ENCODE assay signal across 8 mouse cellular contexts in genomic region chr1:55236487-55236886, GRCm38 (mm10). TPM values are rescaled to one million over a fixed set of nuclear protein-coding genes. Genes with fewer than 3 reads are reported as not detected.
DNase-seq lines count a peak whose midpoint lies in the region; ATAC-seq and TF ChIP-seq lines count a peak whose summit lies in the region.

No protein-coding gene starts in this region.

- DNase-seq in heart, embryonic 10.5 days (ENCODE audit: low spot score) = no peak
- no peak for DNase-seq in heart, postnatal 10 days
- DNase-seq in CH12.LX (ENCODE audit: extremely low read depth) = no peak
- no peak for DNase-seq in spleen, postnatal 14 days (ENCODE audit: low spot score in 2 of 2)
- no peak for DNase-seq in right cerebral cortex, postnatal 14 days
- DNase-seq in adipocyte (ENCODE audit: low spot score) = no peak

- H3K27me3 ChIP-seq in heart, embryonic 10.5 days (ENCODE audit: insufficient read depth, poor library complexity, severe bottlenecking) = no peaks in the 10 kb centered on the region
- H3K27me3 ChIP-seq in CH12.LX (replicated peaks) = no peaks in the 10 kb centered on the region
- no peaks in the 10 kb centered on the region for H3K27me3 ChIP-seq in forebrain, embryonic 16.5 days (replicated peaks; ENCODE audit: control insufficient read depth, insufficient read depth, low read length)
- peaks cover 3% of the 10 kb centered on the region; the same call in 1 of the 2 replicates for H3K27me3 ChIP-seq in liver, embryonic 15.5 days

- peak overlapping the region; percentile 93 for H3K4me3 ChIP-seq in heart, embryonic 10.5 days
- H3K4me3 ChIP-seq in CH12.LX (replicated peaks in 1 of 3; ENCODE audit: low read depth in 2 of 3, low read length in 2 of 3, poor library complexity in 1 of 3) = peak overlapping the region in 2 of 3 experiments; percentile 45 to 97
- peak overlapping the region; percentile 69 for H3K4me3 ChIP-seq in forebrain, embryonic 16.5 days (replicated peaks; ENCODE audit: low read length)
- H3K4me3 ChIP-seq in liver, embryonic 15.5 days (replicated peaks) = peak overlapping the region; percentile 88

- peak overlapping the region; percentile 50; the same call in 1 of the 2 replicates for H3K4me2 ChIP-seq in CH12.LX (ENCODE audit: insufficient read depth, low read depth, poor library complexity, severe bottlenecking)
- peak overlapping the region; percentile 89 for H3K4me2 ChIP-seq in forebrain, embryonic 16.5 days (ENCODE audit: low read length)
- peak overlapping the region; percentile 98 for H3K4me2 ChIP-seq in liver, embryonic 15.5 days

- TF ChIP-seq EP300 in CH12.LX (IDR thresholded peaks at IDR 0.05; ENCODE audit: low read length) = no peak

- dilution Hi-C loops in CH12.LX (cut with MboI; ENCODE audit: extremely low pct_ligation_motif_present, extremely low pct_unique_long_range_greater_than_20kb, low sequenced_read_pairs) = no loop called here

- H3K9ac ChIP-seq in CH12.LX (ENCODE audit: insufficient read depth, low read depth) = peak overlapping the region; percentile 68; the same call in 1 of the 2 replicates
- peak overlapping the region; percentile 16; the same call in 1 of the 2 replicates for H3K9ac ChIP-seq in forebrain, embryonic 16.5 days (replicated peaks; ENCODE audit: low read depth, low read length)
- peak overlapping the region; percentile 85 for H3K9ac ChIP-seq in liver, embryonic 15.5 days

- no peak for TF ChIP-seq CTCF in CH12.LX (conservative IDR thresholded peaks at IDR 0.05 in 1 of 2, IDR thresholded peaks at IDR 0.05 in 1 of 2; ENCODE audit: low read depth in 2 of 2, low read length in 2 of 2)

- TF ChIP-seq POLR2A in CH12.LX (IDR thresholded peaks at IDR 0.05; ENCODE audit: low read depth, low read length) = no peak

- in situ Hi-C loops in CH12.LX (cut with MboI; ENCODE audit: low pct_ligation_motif_present, low pct_unique_long_range_greater_than_20kb, low sequenced_read_pairs) = no loop called here

- WGBS in heart, embryonic 10.5 days = 44% methylated on average over 5 of the region's 5 CpGs
- 33% methylated on average over 5 of the region's 5 CpGs for WGBS in forebrain, embryonic 16.5 days
- 20% methylated on average over 5 of the region's 5 CpGs for WGBS in liver, embryonic 15.5 days (ENCODE audit: insufficient replicate concordance)

- H3K79me2 ChIP-seq in CH12.LX (replicated peaks; ENCODE audit: control insufficient read depth, extremely low read depth, insufficient read depth, poor library complexity, severe bottlenecking) = peaks cover 31% of the 10 kb centered on the region

- peaks cover 18% of the 10 kb centered on the region for H3K4me1 ChIP-seq in heart, embryonic 10.5 days
- peaks cover 0 to 22% of the 10 kb centered on the region in 2 experiments; a peak in 2 of 4 replicates for H3K4me1 ChIP-seq in CH12.LX (ENCODE audit: control insufficient read depth in 1 of 2, insufficient read depth in 2 of 2)
- H3K4me1 ChIP-seq in forebrain, embryonic 16.5 days (replicated peaks; ENCODE audit: control insufficient read depth, insufficient read depth, low read length) = peaks cover 27% of the 10 kb centered on the region
- H3K4me1 ChIP-seq in liver, embryonic 15.5 days (replicated peaks) = peaks cover 25% of the 10 kb centered on the region

- H3K9me3 ChIP-seq in heart, embryonic 10.5 days = no peaks in the 10 kb centered on the region
- no peaks in the 10 kb centered on the region for H3K9me3 ChIP-seq in CH12.LX (replicated peaks; ENCODE audit: low read length)
- no peaks in the 10 kb centered on the region for H3K9me3 ChIP-seq in forebrain, embryonic 16.5 days (ENCODE audit: control insufficient read depth, low read length)
- no peaks in the 10 kb centered on the region for H3K9me3 ChIP-seq in liver, embryonic 15.5 days (replicated peaks)

- no peaks in the 10 kb centered on the region for H3K36me3 ChIP-seq in heart, embryonic 10.5 days
- peaks cover 0 to 14% of the 10 kb centered on the region in 2 experiments for H3K36me3 ChIP-seq in CH12.LX (replicated peaks in 1 of 2; ENCODE audit: control insufficient read depth in 1 of 2, insufficient read depth in 1 of 2, low read length in 1 of 2)
- no peaks in the 10 kb centered on the region for H3K36me3 ChIP-seq in forebrain, embryonic 16.5 days (ENCODE audit: control insufficient read depth, insufficient read depth)
- 0 out of 2 replicates have a peak, but pooled peaks cover 3% of the 10 kb centered on the region for H3K36me3 ChIP-seq in liver, embryonic 15.5 days (replicated peaks)

- TF ChIP-seq RAD21 in CH12.LX (IDR thresholded peaks at IDR 0.05; ENCODE audit: low read depth, low read length) = no peak

- intact Hi-C loops in heart, postnatal 10 days (cut with DNase I) = loop anchor here (5.0 kb wide), 3 partner anchors 104 to 636 kb away; partner anchors contain the start of genes Boll and Mob4

- peak overlapping the region; percentile 87; the same call in 1 of the 2 replicates for H3K27ac ChIP-seq in heart, embryonic 10.5 days
- H3K27ac ChIP-seq in CH12.LX (ENCODE audit: insufficient read depth, low read depth) = no peak overlapping the region
- H3K27ac ChIP-seq in forebrain, embryonic 16.5 days (ENCODE audit: low read length) = no peak overlapping the region
- peak overlapping the region; percentile 64 for H3K27ac ChIP-seq in liver, embryonic 15.5 days (replicated peaks)

- no peak for ATAC-seq in forebrain, embryonic 16.5 days
- 0 out of 2 replicates have a peak, but pooled peaks have one; percentile 4 for ATAC-seq in liver, embryonic 15.5 days (ENCODE audit: insufficient read depth)

TF ChIP-seq in CH12.LX, 34 proteins besides CTCF, POLR2A, EP300 and RAD21:
- no peak for TF ChIP-seq ETS1 (conservative IDR thresholded peaks at IDR 0.05; ENCODE audit: low read depth, low read length)
- no peak for TF ChIP-seq IRF4 (IDR thresholded peaks at IDR 0.05; ENCODE audit: low read depth, low read length)
- no peak for TF ChIP-seq GABPA (IDR thresholded peaks at IDR 0.05; ENCODE audit: insufficient replicate concordance, low read depth, low read length)
- no peak for TF ChIP-seq PAX5 (IDR thresholded peaks at IDR 0.05; ENCODE audit: low read length)
- no peak for TF ChIP-seq MXI1 (IDR thresholded peaks at IDR 0.05; ENCODE audit: low read depth, low read length)
- no peak for TF ChIP-seq UBTF (IDR thresholded peaks at IDR 0.05; ENCODE audit: low read depth, low read length)

RNA-seq across cellular contexts. Expression of gene Mars2, which starts 0.5 kb away (rescaled TPM):
- 3.6 and 4.0 TPM in 2 replicates for polyA plus RNA-seq in heart, embryonic 10.5 days (2016; fragmentation: Nextera tagmentation; extraction: Ambion mirVana)
- 1 to 10 TPM; 4.2 to 5.5 TPM for total RNA-seq in heart, postnatal 10 days (2021)
- total RNA-seq in CH12.LX (2012; rRNA removed) = 4.5 and 5.7 TPM in 2 replicates
- 5.6 and 5.8 TPM in 2 replicates for total RNA-seq in CH12.LX (2014; rRNA removed)
- polyA plus RNA-seq in CH12.LX (2012; ENCODE audit: insufficient read length, low read depth) = 3.5 and 3.7 TPM in 2 replicates
- polyA plus RNA-seq in forebrain, embryonic 16.5 days (2015; fragmentation: Nextera tagmentation; extraction: Ambion mirVana) = 5.3 and 5.6 TPM in 2 replicates
- polyA plus RNA-seq in liver, embryonic 15.5 days (2015; fragmentation: Nextera tagmentation; extraction: Ambion mirVana) = 1.5 and 1.8 TPM in 2 replicates

RNA-seq across cellular contexts. Expression of gene Rftn2, which starts 9.9 kb away (rescaled TPM):
- polyA plus RNA-seq in heart, embryonic 10.5 days (2016; fragmentation: Nextera tagmentation; extraction: Ambion mirVana) = 3.4 TPM in 2 replicates
- 10 to 100 TPM; 12.4 to 14.1 TPM for total RNA-seq in heart, postnatal 10 days (2021)
- 0.88 and 1.4 TPM in 2 replicates for total RNA-seq in CH12.LX (2012; rRNA removed)
- 0.96 and 1.1 TPM in 2 replicates for total RNA-seq in CH12.LX (2014; rRNA removed)
- 0.91 and 1.4 TPM in 2 replicates for polyA plus RNA-seq in CH12.LX (2012; ENCODE audit: insufficient read length, low read depth)
- polyA plus RNA-seq in forebrain, embryonic 16.5 days (2015; fragmentation: Nextera tagmentation; extraction: Ambion mirVana) = 10.4 and 15.1 TPM in 2 replicates
- polyA plus RNA-seq in liver, embryonic 15.5 days (2015; fragmentation: Nextera tagmentation; extraction: Ambion mirVana) = 0.58 and 0.67 TPM in 2 replicates

Comparison
In these comparisons a context has a peak if more than half of its experiments do, and no peak if none do; other contexts are left out.
1. H3K27ac ChIP-seq: peak in heart, embryonic 10.5 days (single experiment) and liver, embryonic 15.5 days (single experiment); none in CH12.LX (single experiment) and forebrain, embryonic 16.5 days (single experiment).
2. H3K9ac ChIP-seq: peak in every context shown above with its lines; median percentile 85 in liver, embryonic 15.5 days; 68 in CH12.LX; 16 in forebrain, embryonic 16.5 days.
3. Peak in every context shown above with its lines, with median percentiles within 50 percentile points of each other: H3K4me3 ChIP-seq and H3K4me2 ChIP-seq.